Mouse (Mus musculus) olfactory bulb, adult 2 months (tissue): ENCODE measurements at regions not wholly inside any gene's neighbourhood (a gene's known extent, or its start where the extent isn't known, plus 50 kb on each side); places are given as distances from the start of the nearest gene placed in this dataset.

Source experiments
- CTCF ChIP-seq: fragments of 200-500 bp; IDR thresholded peaks from 2 replicates; pipeline ENCODE4 v1.5.1; 2012; ENCODE audit warnings: low read depth, mild to moderate bottlenecking, low read length, moderate library complexity; ENCODE audit not compliant: insufficient read depth
- POLR2A ChIP-seq: fragments of 200-500 bp; IDR thresholded peaks from 2 replicates; pipeline ENCODE4 v1.6.1; 2012; ENCODE audit warnings: mild to moderate bottlenecking, low read depth, low read length, moderate library complexity; ENCODE audit not compliant: insufficient read depth

GRCm38 (mm10) chr16:24324917-24325316 is 68.4 kb upstream of the Lpp start:
- TF ChIP-seq CTCF (no peak), POLR2A (no peak)
